Mouse (Mus musculus) CH12.LX (cell line): ENCODE results near the gene Prm3. TPM values are rescaled to one million over a fixed set of nuclear protein-coding genes. Genes with fewer than 3 reads are reported as not detected.

Experiments
- DNase-seq: peaks from one replicate; pipeline ENCODE4 v3.0.0-alpha.2; 2013; ENCODE audit errors: extremely low read depth
- H3K27ac ChIP-seq: 2 replicates; pipeline ENCODE4 v1.5.1; 2012; ENCODE audit warnings: low read depth, mild to moderate bottlenecking, control low read depth, moderate library complexity; ENCODE audit not compliant: insufficient read depth
- H3K27me3 ChIP-seq: replicated peaks from 2 replicates; pipeline ENCODE3; 2012; ENCODE audit warnings: inconsistent platforms
- H3K36me3 ChIP-seq, 2 experiments: replicated peaks in 1 of 2; 2 replicates each; pipeline versions ENCODE3 to v1.6.1; 2012; ENCODE audit warnings: inconsistent platforms in 1 of 2, low read length in 1 of 2, mild to moderate bottlenecking in 1 of 2, mixed read lengths in 1 of 2, moderate library complexity in 1 of 2; ENCODE audit not compliant: control insufficient read depth in 1 of 2, insufficient read depth in 1 of 2
- H3K4me1 ChIP-seq, 2 experiments: 2 replicates each; pipeline ENCODE4 v1.6.1; 2012; ENCODE audit warnings: inconsistent platforms in 1 of 2, moderate library complexity in 1 of 2; ENCODE audit not compliant: insufficient read depth in 2 of 2, control insufficient read depth in 1 of 2
- H3K4me2 ChIP-seq: 2 replicates; pipeline ENCODE4 v1.6.1; 2012; ENCODE audit warnings: low read depth, mild to moderate bottlenecking, control low read depth; ENCODE audit not compliant: poor library complexity, insufficient read depth, severe bottlenecking
- H3K4me3 ChIP-seq, 3 experiments: fragments of 150-350 bp in 1 of 3; sonication (generic) in 1 of 3; replicated peaks in 1 of 3; 2 replicates each; pipeline versions ENCODE3 to v1.5.1; 2011 to 2012; ENCODE audit warnings: low read depth in 2 of 3, low read length in 2 of 3, mild to moderate bottlenecking in 2 of 3, moderate library complexity in 2 of 3, control low read depth in 1 of 3, improper control_type of control experiment in 1 of 3, inconsistent platforms in 1 of 3, mixed read lengths in 1 of 3; ENCODE audit not compliant: poor library complexity in 1 of 3
- H3K79me2 ChIP-seq: replicated peaks from 2 replicates; pipeline ENCODE4 v1.6.1; 2012; ENCODE audit warnings: mild to moderate bottlenecking, moderate library complexity; ENCODE audit not compliant: control insufficient read depth, poor library complexity, insufficient read depth, severe bottlenecking; ENCODE audit errors: extremely low read depth
- H3K9ac ChIP-seq: 2 replicates; pipeline ENCODE4 v1.6.1; 2012; ENCODE audit warnings: low read depth, mild to moderate bottlenecking, control low read depth, moderate library complexity; ENCODE audit not compliant: insufficient read depth
- H3K9me3 ChIP-seq: replicated peaks from 2 replicates; pipeline ENCODE3; 2012; ENCODE audit warnings: low read length, inconsistent platforms, mixed read lengths
- CHD1 ChIP-seq: IDR thresholded peaks from 2 replicates; pipeline ENCODE4 v1.6.1; 2012; ENCODE audit warnings: low read depth, low read length, improper control_type of control experiment, inconsistent platforms
- CHD2 ChIP-seq: IDR thresholded peaks from 2 replicates; pipeline ENCODE4 v1.6.1; 2011; ENCODE audit warnings: low read length, improper control_type of control experiment
- CTCF ChIP-seq, 2 experiments: IDR thresholded peaks in 1 of 2; conservative IDR thresholded peaks in 1 of 2; 2 replicates each; pipeline ENCODE4 v1.5.1; 2011 to 2012; ENCODE audit warnings: low read depth in 2 of 2, low read length in 2 of 2, improper control_type of control experiment in 1 of 2, inconsistent platforms in 1 of 2, mild to moderate bottlenecking in 1 of 2, moderate library complexity in 1 of 2
- E2F4 ChIP-seq: IDR thresholded peaks from 2 replicates; pipeline ENCODE4 v1.6.1; 2011; ENCODE audit warnings: low read depth, low read length, improper control_type of control experiment; ENCODE audit not compliant: insufficient replicate concordance
- ELF1 ChIP-seq: IDR thresholded peaks from 2 replicates; pipeline ENCODE4 v1.6.1; 2014; ENCODE audit warnings: low read depth, mild to moderate bottlenecking, inconsistent platforms, low read length, improper control_type of control experiment
- EP300 ChIP-seq: IDR thresholded peaks from 2 replicates; pipeline ENCODE4 v1.6.1; 2011; ENCODE audit warnings: low read length, improper control_type of control experiment
- IRF4 ChIP-seq: IDR thresholded peaks from 2 replicates; pipeline ENCODE4 v1.6.1; 2014; ENCODE audit warnings: low read depth, mild to moderate bottlenecking, inconsistent platforms, low read length, improper control_type of control experiment
- JUND ChIP-seq: conservative IDR thresholded peaks from 2 replicates; pipeline ENCODE4 v1.6.1; 2011; ENCODE audit warnings: low read depth, low read length, improper control_type of control experiment
- MAFK ChIP-seq: IDR thresholded peaks from 2 replicates; pipeline ENCODE4 v1.6.1; 2011; ENCODE audit warnings: low read length, improper control_type of control experiment; ENCODE audit not compliant: insufficient replicate concordance
- MEF2A ChIP-seq: IDR thresholded peaks from 2 replicates; pipeline ENCODE4 v1.6.1; 2014; ENCODE audit warnings: low read depth, mild to moderate bottlenecking, inconsistent platforms, low read length, improper control_type of control experiment, borderline replicate concordance
- MXI1 ChIP-seq: IDR thresholded peaks from 2 replicates; pipeline ENCODE4 v1.6.1; 2011; ENCODE audit warnings: mild to moderate bottlenecking, low read depth, low read length, improper control_type of control experiment
- MYC ChIP-seq: IDR thresholded peaks from 2 replicates; pipeline ENCODE4 v1.6.1; 2011; ENCODE audit warnings: low read depth, mild to moderate bottlenecking, improper control_type of control experiment, low read length
- NELFE ChIP-seq: IDR thresholded peaks from 2 replicates; pipeline ENCODE4 v1.6.1; 2011; ENCODE audit warnings: low read depth, low read length, improper control_type of control experiment
- PAX5 ChIP-seq: IDR thresholded peaks from 2 replicates; pipeline ENCODE4 v1.6.1; 2012; ENCODE audit warnings: low read length, inconsistent platforms, mixed read lengths
- POLR2AphosphoS2 ChIP-seq: IDR thresholded peaks from 2 replicates; pipeline ENCODE4 v1.6.1; 2011; ENCODE audit warnings: low read depth, low read length, improper control_type of control experiment
- RAD21 ChIP-seq: IDR thresholded peaks from 2 replicates; pipeline ENCODE4 v1.6.1; 2011; ENCODE audit warnings: low read depth, mild to moderate bottlenecking, low read length, improper control_type of control experiment, moderate library complexity
- SIN3A ChIP-seq: IDR thresholded peaks from 2 replicates; pipeline ENCODE4 v1.6.1; 2012; ENCODE audit warnings: low read length, improper control_type of control experiment, inconsistent platforms
- SMC3 ChIP-seq: IDR thresholded peaks from 2 replicates; pipeline ENCODE4 v1.6.1; 2011; ENCODE audit warnings: low read depth, low read length, improper control_type of control experiment
- USF1 ChIP-seq: IDR thresholded peaks from 2 replicates; pipeline ENCODE4 v1.6.1; 2014; ENCODE audit warnings: low read depth, mild to moderate bottlenecking, inconsistent platforms, low read length, improper control_type of control experiment
- ZMIZ1 ChIP-seq: IDR thresholded peaks from 2 replicates; pipeline ENCODE4 v1.6.1; 2012; ENCODE audit warnings: low read depth, mild to moderate bottlenecking, inconsistent platforms, low read length, improper control_type of control experiment
- ZNF384 ChIP-seq: IDR thresholded peaks from 2 replicates; pipeline ENCODE4 v1.6.1; 2012; ENCODE audit warnings: low read depth, low read length, improper control_type of control experiment, inconsistent platforms
- dilution Hi-C: fragments of 300-500 bp; cut with MboI; formaldehyde crosslinking; loops from 2 replicates; pipeline ENCODE4 v1.14.3; 2020; ENCODE audit warnings: low sequenced_read_pairs; ENCODE audit not compliant: extremely low pct_unique_long_range_greater_than_20kb, extremely low pct_ligation_motif_present
- in situ Hi-C: fragments of 300-500 bp; cut with MboI; formaldehyde crosslinking; loops from 3 replicates; pipeline ENCODE4 v1.14.3; 2019; ENCODE audit warnings: low sequenced_read_pairs, low pct_ligation_motif_present, low pct_unique_long_range_greater_than_20kb, mixed read lengths
- polyA plus RNA-seq: library from polyadenylated mRNA; unstranded; fragments of >175 nt; gene quantifications from 2 replicates; pipeline ENCODE4 v1.2.1, GENCODE M21; 2012; ENCODE audit warnings: low read depth; ENCODE audit not compliant: insufficient read length
- total RNA-seq, 2 experiments: library from RNA; depleted of rRNA; stranded (reverse); fragments of 300-350 nt in 1 of 2; fragments of >200 nt in 1 of 2; gene quantifications; 2 replicates each; pipeline ENCODE4 v1.2.3; 2012 to 2014

Prm3 gene
- total and polyA plus RNA-seq, 3 experiments: not detected

DNA sequence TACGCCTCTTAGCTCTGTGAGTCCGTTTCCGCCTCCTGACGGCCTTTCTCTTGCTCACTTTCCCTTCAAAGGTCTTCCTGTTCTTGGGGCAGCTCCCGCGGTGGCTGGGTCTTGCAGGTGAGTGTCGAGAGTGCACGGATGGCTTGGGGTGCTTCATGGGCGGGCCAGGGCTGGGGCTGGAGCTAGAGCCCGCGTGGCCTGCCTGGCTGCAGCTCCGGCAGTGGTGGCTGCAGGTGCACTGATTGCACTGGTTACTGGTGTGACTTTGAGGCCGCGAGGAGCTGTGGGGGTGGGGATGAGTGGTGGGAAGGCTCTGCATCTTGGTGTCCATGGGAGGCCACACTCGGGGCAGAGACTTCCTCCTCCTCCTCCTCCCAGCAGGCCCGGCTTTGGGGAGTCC is 2.4 kb downstream of the Prm3 start, which contains the start of gene Tnp2 (continued):
- no peak for TF ChIP-seq CHD1
- TF ChIP-seq MXI1: no peak
- no peak for TF ChIP-seq PAX5
- TF ChIP-seq USF1: no peak
- 0 out of 2 replicates have a peak, but pooled peaks have one; percentile 25 for TF ChIP-seq CHD2

DNA sequence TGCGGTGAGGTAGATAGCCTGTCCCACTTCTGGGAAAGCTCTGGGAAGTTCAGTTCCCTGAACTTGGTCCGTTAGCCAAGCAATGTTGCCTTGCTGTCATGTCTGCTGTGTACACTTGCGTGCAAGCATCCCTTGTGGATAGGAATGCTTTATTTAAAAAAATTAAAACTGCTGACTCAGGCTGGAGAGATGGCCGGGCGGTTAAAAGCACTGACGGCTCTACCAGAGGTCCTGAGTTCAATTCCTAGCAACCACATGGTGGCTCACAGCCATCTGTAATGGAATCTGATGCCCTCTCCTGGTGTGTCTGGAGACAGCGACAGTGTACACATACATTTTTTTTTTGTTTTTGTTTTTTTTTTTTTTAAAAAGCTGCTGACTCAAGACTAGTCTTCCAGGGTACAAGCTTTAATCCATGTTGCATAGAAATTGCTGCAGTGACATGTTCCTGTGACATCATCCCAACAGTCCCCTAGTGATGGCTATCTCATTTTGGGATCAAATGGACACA is 3.1 kb downstream of the Prm3 start:
- H3K4me3 ChIP-seq: no peak overlapping the region
- H3K4me1 ChIP-seq: peaks cover 28 to 40% of the 10 kb centered on the region in 2 experiments
- H3K36me3 ChIP-seq: peaks cover 0 to 18% of the 10 kb centered on the region in 2 experiments
- H3K9me3 ChIP-seq: no peaks in the 10 kb centered on the region
- dilution Hi-C loops (no loop called here), in situ Hi-C loops (loop anchor here (5.0 kb wide), 2 partner anchors 120 to 215 kb away; no protein-coding TSS in a partner anchor)
- DNase-seq: no peak
- peaks cover 16% of the 10 kb centered on the region for H3K79me2 ChIP-seq
- TF ChIP-seq NELFE (no peak), MAFK (peak; percentile 79; the same call in 1 of the 2 replicates), CTCF (conservative IDR thresholded peaks at IDR 0.05 in 1 of 2, IDR thresholded peaks at IDR 0.05 in 1 of 2; ENCODE audit: low read depth in 2 of 2, low read length in 2 of 2) (peak in 1 of 2 experiments; percentile 51; a peak in 2 of 4 replicates), RAD21 (peak; percentile 16), ZMIZ1 (no peak), MYC (no peak), ZNF384 (peak; percentile 85), EP300 (no peak), MXI1 (no peak), SMC3 (peak; percentile 7; the same call in 1 of the 2 replicates), CHD2 (no peak), CHD1 (no peak), JUND (no peak)
- TF ChIP-seq, all 38 proteins: peak for 5
- H3K9ac ChIP-seq: no peak overlapping the region
- H3K27ac ChIP-seq: no peak overlapping the region
- no peak overlapping the region for H3K4me2 ChIP-seq
- H3K27me3 ChIP-seq: no peaks in the 10 kb centered on the region

GRCm38 (mm10) chr16:10786782-10787547 is 3.7 kb downstream of the Prm3 start:
- no peak overlapping the region for H3K27ac ChIP-seq

More at GRCm38 (mm10) chr16:10786782-10787547, 3.7 kb downstream of the Prm3 start:
- H3K4me3 ChIP-seq: no peak overlapping the region
- no peak for DNase-seq
- H3K4me1 ChIP-seq: peaks cover 28 to 44% of the 10 kb centered on the region in 2 experiments
- TF ChIP-seq RAD21: no peak
- TF ChIP-seq ELF1: no peak
- TF ChIP-seq MEF2A: no peak
- TF ChIP-seq NELFE: no peak
- no peak for TF ChIP-seq E2F4
- TF ChIP-seq IRF4: no peak
- TF ChIP-seq ZMIZ1: no peak
- TF ChIP-seq SIN3A: no peak
- no peak for TF ChIP-seq POLR2AphosphoS2
- peaks cover 16% of the 10 kb centered on the region for H3K79me2 ChIP-seq
- H3K9ac ChIP-seq: no peak overlapping the region
- H3K4me2 ChIP-seq: no peak overlapping the region
- in situ Hi-C loops (loop anchor here (5.0 kb wide), 2 partner anchors 120 to 215 kb away; no protein-coding TSS in a partner anchor), dilution Hi-C loops (no loop called here)
- H3K27me3 ChIP-seq: no peaks in the 10 kb centered on the region
- peaks cover 0 to 21% of the 10 kb centered on the region in 2 experiments for H3K36me3 ChIP-seq
- no peaks in the 10 kb centered on the region for H3K9me3 ChIP-seq
